Mouse (Mus musculus) lung, embryonic 16.5 days (tissue): ENCODE data around the gene Ube2e3. TPM values are rescaled to one million over a fixed set of nuclear protein-coding genes. Genes with fewer than 3 reads are reported as not detected.

Experiments used
- ATAC-seq: fragments of 200-750 bp; cut with Nextera tagmentation; 2 replicates; pipeline ENCODE4 v1.8.0; 2017; ENCODE audit warnings: low read depth, mild to moderate bottlenecking, moderate library complexity
- H3K27ac ChIP-seq: fragments of 300-500 bp; sonication (generic); 2 replicates; pipeline ENCODE4 v1.5.1; 2014; ENCODE audit warnings: mild to moderate bottlenecking, control low read depth, low read length
- H3K27me3 ChIP-seq: fragments of 300-500 bp; sonication (generic); 2 replicates; pipeline ENCODE4 v1.6.1; 2014; ENCODE audit warnings: low read depth, low read length, mixed read lengths; ENCODE audit not compliant: control insufficient read depth, insufficient read depth
- H3K36me3 ChIP-seq: fragments of 300-500 bp; sonication (generic); 2 replicates; pipeline ENCODE4 v1.6.1; 2014; ENCODE audit warnings: low read length; ENCODE audit not compliant: control insufficient read depth, insufficient read depth
- H3K4me1 ChIP-seq: fragments of 300-500 bp; sonication (generic); replicated peaks from 2 replicates; pipeline ENCODE4 v1.6.1; 2014; ENCODE audit warnings: low read length, mixed read lengths; ENCODE audit not compliant: control insufficient read depth, insufficient read depth
- H3K4me2 ChIP-seq: fragments of 300-500 bp; sonication (generic); 2 replicates; pipeline ENCODE4 v1.6.1; 2014; ENCODE audit warnings: low read depth, low read length, control low read depth
- H3K4me3 ChIP-seq: fragments of 300-500 bp; sonication (generic); 2 replicates; pipeline ENCODE4 v1.5.1; 2014; ENCODE audit warnings: mild to moderate bottlenecking, low read length, control low read depth
- H3K9ac ChIP-seq: fragments of 300-500 bp; sonication (generic); 2 replicates; pipeline ENCODE4 v1.6.1; 2014; ENCODE audit warnings: low read length, control low read depth
- H3K9me3 ChIP-seq: fragments of 300-500 bp; sonication (generic); 2 replicates; pipeline ENCODE4 v1.6.1; 2016; ENCODE audit warnings: low read length; ENCODE audit not compliant: control insufficient read depth
- WGBS: fragments of 180-500 bp; shearing (Covaris S2); extraction: QIAGEN DNeasy Blood & Tissue Kit; methylation state at CpG from one replicate; pipeline ENCODE4 v1.1.7; 2014; 5-methylcytosine and 5-hydroxymethylcytosine counted together
- polyA plus RNA-seq: library from polyadenylated mRNA; unstranded; fragments of >200 nt; fragmentation: Nextera tagmentation; extraction: Ambion mirVana; gene quantifications from 2 replicates; pipeline ENCODE4 v1.2.1, GENCODE M21; 2015

The Ube2e3 gene
- polyA plus RNA-seq, result 144 and 157 TPM in 2 replicates

DNA sequence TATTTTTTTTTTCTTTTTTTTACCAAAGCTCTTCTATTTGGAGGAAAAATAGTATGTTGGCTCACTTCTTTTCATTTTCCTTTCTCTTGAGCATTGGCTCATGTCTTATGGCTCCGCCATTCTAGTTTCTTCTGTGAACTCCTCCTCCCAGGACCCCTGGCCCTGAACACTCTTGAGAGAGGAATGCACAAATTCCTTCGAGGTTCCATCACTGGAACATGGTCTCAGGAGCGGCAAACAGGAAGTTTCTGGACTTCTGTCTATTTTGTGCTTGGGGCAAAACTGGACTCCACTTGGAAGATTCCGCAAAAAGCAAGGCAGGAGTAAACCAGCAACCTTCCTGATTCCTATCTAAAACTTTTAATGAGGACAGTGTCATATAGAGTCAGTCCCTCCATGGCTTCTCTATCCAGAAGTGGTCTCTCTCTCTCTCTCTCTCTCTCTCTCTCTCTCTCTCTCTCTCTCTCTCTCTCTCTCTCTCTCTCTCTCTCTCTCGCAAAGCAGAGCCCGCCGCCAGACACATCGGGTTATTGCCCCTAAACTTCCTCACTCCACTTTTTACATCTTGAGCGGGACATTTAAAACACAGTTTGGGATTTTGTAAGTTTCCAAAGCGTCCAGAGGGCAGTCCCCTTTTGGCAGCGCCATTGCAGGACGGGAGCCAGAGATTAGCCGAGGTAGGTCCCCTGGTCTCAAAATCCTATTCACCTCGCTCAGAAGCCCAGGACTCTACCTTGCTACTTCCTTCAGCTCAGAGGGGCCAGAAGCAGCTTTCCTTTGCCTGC, at the start of gene Ube2e3:
Gene Ube2e3, plus strand, starts transcription at position 399 of the 785 bp plus-strand sequence.
- ATAC-seq, result peak; percentile 1; the same call in 1 of the 2 replicates

DNA sequence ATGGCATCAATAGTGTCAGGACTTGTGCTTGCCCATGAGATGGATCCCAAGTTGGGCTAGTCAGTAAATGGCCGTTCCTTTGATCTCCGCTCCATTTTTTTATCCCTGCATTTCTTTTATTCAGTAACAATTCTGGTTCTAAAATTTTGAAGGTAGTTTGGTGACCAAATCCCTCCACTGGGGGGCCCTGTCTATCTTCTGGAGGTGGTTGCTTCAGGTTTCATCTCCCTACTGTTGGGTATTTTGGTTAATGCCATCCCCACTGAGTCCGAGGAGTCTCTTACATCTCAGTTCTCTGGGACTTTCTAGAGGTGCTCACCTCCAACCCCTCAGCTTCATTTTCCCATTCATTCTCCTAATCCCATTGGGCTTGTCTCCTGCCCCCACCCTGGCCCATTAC, 38.0 kb upstream of the Ube2e3 start:
- WGBS, result 91% methylated on average over 3 of the region's 3 CpGs
- H3K9me3 ChIP-seq, result no peaks in the 10 kb centered on the region
- ATAC-seq, result no peak
- H3K27me3 ChIP-seq, result no peaks in the 10 kb centered on the region
- no peak overlapping the region for H3K9ac ChIP-seq
- H3K27ac ChIP-seq, result no peak overlapping the region
- no peaks in the 10 kb centered on the region for H3K4me1 ChIP-seq
- H3K4me2 ChIP-seq, result no peak overlapping the region
- H3K4me3 ChIP-seq, result no peak overlapping the region
- H3K36me3 ChIP-seq, result no peaks in the 10 kb centered on the region

More for the DNA sequence above, at the start of gene Ube2e3:
- H3K36me3 ChIP-seq, result peaks cover 5% of the 10 kb centered on the region; the same call in 1 of the 2 replicates
- peak within 1 kb of the TSS; percentile 98 for H3K27ac ChIP-seq
- H3K27me3 ChIP-seq, result no peaks in the 10 kb centered on the region
- peak within 1 kb of the TSS; percentile 80 for H3K4me3 ChIP-seq
- no peaks in the 10 kb centered on the region for H3K9me3 ChIP-seq
- WGBS, result 6% methylated on average over 14 of the region's 14 CpGs
- peaks cover 22% of the 10 kb centered on the region for H3K4me1 ChIP-seq
- peak within 1 kb of the TSS; percentile 85 for H3K4me2 ChIP-seq
- peak within 1 kb of the TSS; percentile 98 for H3K9ac ChIP-seq

DNA sequence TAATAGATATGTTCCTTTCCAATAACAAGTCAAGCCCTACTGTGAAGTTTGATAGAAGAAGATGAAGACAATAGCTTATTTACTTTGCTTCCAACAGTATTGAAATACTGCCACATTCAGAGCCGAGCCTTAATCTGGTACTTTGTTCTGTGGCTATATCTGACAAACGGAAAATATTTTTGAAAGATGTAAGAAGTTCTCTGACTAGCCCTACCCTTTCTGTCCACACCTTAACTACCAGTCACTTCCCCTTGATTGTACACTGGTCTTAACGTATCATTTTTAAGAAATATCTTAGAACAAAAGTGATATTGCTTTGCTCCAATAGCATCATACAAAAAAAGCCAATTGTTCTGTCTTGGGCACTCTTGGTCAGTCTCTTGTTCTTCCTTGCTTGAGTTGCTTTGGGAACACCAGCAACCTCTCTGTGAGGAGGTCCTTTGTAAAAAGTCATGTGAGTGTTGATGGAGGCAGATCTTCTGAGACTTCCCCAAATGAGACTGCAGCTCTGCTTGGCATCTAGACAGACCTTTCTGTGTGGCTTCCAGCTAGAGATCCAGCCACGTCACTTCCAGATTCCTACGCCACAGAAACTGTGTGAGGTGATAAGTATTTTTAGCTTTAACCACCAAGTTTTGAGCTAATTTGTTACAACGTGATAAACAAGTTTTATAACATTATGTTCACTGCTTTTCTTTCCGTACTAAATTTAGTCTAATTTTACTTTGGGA, 26.3 kb upstream of the Ube2e3 start:
- no peaks in the 10 kb centered on the region for H3K36me3 ChIP-seq
- H3K4me3 ChIP-seq, result no peak overlapping the region
- ATAC-seq, result no peak
- no peak overlapping the region for H3K9ac ChIP-seq
- H3K27ac ChIP-seq, result no peak overlapping the region
- 84% methylated on average over 7 of the region's 7 CpGs for WGBS
- H3K9me3 ChIP-seq, result no peaks in the 10 kb centered on the region
- H3K4me1 ChIP-seq, result no peaks in the 10 kb centered on the region
- H3K27me3 ChIP-seq, result no peaks in the 10 kb centered on the region
- no peak overlapping the region for H3K4me2 ChIP-seq

DNA sequence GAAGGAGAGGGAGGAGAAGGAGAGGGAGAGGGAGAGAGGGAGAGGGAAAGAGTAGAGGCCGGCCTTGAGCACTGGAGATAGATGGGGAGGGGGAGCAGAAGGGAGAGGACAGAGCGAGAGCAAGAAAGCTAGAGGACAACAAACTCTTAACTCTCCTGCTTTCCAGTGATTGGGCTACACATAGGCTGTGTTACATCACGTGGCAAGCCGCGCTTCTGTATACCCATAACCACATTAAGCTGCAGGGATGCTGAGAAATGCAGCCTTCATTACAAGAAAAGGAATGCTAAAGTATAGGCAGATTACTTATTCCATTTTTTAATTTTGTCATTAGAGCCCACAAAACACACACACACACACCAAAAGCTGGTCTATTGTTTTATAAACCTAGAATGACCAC, 23.6 kb upstream of the Ube2e3 start:
- ATAC-seq, result no peak
- no peaks in the 10 kb centered on the region for H3K4me1 ChIP-seq
- 91% methylated on average over 5 of the region's 5 CpGs for WGBS
- no peak overlapping the region for H3K27ac ChIP-seq
- H3K36me3 ChIP-seq, result no peaks in the 10 kb centered on the region
- no peaks in the 10 kb centered on the region for H3K9me3 ChIP-seq
- no peak overlapping the region for H3K9ac ChIP-seq
- no peaks in the 10 kb centered on the region for H3K27me3 ChIP-seq
- H3K4me3 ChIP-seq, result no peak overlapping the region
- H3K4me2 ChIP-seq, result no peak overlapping the region

DNA sequence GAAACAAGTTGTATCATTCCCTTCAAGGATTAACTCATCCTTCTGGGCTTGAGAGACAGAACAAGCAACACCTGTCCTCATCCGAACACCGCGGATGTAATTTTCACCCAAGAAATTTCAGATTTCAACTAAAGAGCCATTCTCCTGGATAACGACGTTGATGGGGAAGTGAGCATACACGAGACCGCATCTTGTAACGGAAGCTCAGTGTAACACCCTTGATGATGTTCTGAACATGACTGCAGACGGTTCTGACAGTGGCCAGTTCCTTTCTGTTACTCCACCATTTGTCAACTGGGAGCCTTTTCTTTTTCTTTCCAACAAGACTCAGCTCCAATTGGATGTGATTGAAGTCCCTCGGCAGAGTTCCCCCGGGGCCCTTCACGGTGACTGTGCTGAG, 22.6 kb upstream of the Ube2e3 start:
- Histone ChIP-seq H3K4me1 (no peaks in the 10 kb centered on the region), H3K27me3 (no peaks in the 10 kb centered on the region), H3K27ac (no peak overlapping the region), H3K9me3 (no peaks in the 10 kb centered on the region), H3K4me3 (no peak overlapping the region), H3K36me3 (no peaks in the 10 kb centered on the region), H3K4me2 (no peak overlapping the region), H3K9ac (no peak overlapping the region)
- 85% methylated on average over 12 of the region's 12 CpGs for WGBS
- ATAC-seq, result no peak

DNA sequence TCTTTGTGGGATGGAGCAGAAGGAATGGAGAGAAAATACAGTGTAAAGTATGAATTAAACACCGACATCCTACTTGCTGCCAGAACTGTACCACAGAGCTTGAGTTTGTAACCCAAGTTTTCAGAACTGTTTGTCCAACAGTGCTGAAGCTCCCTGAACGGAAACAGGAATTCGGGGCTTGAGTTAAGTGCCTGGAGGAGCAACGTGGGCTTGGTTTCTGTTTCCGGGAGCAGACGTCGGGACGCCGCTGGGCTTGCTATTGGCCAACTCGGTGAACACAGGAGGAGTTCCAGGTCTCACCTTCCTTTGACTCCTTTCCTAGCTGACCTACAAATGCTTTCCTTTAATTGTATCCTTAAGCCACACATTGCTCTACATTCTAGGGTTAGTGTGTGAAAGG, 22.2 kb upstream of the Ube2e3 start:
- Histone ChIP-seq H3K9ac (no peak overlapping the region), H3K4me2 (no peak overlapping the region), H3K4me1 (no peaks in the 10 kb centered on the region), H3K9me3 (no peaks in the 10 kb centered on the region), H3K36me3 (no peaks in the 10 kb centered on the region), H3K27ac (no peak overlapping the region), H3K4me3 (no peak overlapping the region), H3K27me3 (no peaks in the 10 kb centered on the region)
- WGBS, result 70% methylated on average over 10 of the region's 10 CpGs
- no peak for ATAC-seq

DNA sequence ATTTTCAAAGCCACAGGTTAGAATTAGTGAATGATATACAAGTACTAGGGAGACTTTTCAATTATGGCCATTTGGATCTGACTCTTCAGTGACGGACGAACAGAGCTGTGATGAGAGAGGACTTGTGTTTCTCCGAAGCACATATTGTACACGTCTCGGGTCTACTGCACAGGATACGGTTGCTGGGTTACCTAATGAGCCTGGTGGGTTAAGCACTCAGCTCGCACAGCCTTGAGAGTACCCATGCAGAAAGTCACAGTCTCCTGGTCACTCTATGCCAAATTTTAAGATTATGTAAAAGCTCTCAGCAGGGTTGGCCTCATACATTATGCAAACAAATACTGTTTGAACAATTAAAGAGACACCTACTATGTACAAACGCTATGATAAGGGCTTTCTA, 13.6 kb upstream of the Ube2e3 start:
- H3K4me2 ChIP-seq, result no peak overlapping the region
- no peaks in the 10 kb centered on the region for H3K27me3 ChIP-seq
- WGBS, result 63% methylated on average over 8 of the region's 8 CpGs
- H3K36me3 ChIP-seq, result no peaks in the 10 kb centered on the region
- no peak overlapping the region for H3K27ac ChIP-seq
- no peak overlapping the region for H3K4me3 ChIP-seq
- 0 out of 2 replicates have a peak, but pooled peaks have one; percentile 20 for ATAC-seq
- H3K9me3 ChIP-seq, result no peaks in the 10 kb centered on the region
- no peak overlapping the region for H3K9ac ChIP-seq
- H3K4me1 ChIP-seq, result no peaks in the 10 kb centered on the region

DNA sequence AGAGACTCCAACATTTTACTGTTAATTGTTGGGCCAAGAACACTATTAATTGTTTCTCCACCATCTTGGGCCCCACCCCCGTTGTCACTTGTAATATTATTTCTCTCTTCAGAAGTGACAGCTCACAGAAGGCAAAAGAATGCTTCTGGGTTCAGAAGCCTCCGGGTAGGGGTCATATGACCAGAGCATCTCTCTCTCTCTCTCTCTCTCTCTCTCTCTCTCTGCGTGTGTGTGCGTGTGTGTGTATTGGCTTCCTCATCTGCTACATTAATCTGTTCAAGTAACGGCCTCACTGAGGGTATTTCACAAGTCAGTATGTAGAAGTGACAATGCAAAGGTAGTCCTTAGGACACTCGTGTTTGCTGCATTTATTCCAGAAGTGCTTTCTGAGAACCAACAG, 9.3 kb upstream of the Ube2e3 start:
- no peaks in the 10 kb centered on the region for H3K36me3 ChIP-seq
- WGBS, result 76% methylated on average over 6 of the region's 6 CpGs
- ATAC-seq, result no peak
- H3K4me2 ChIP-seq, result no peak overlapping the region
- H3K4me3 ChIP-seq, result no peak overlapping the region
- H3K9me3 ChIP-seq, result no peaks in the 10 kb centered on the region
- no peaks in the 10 kb centered on the region for H3K27me3 ChIP-seq
- H3K4me1 ChIP-seq, result no peaks in the 10 kb centered on the region
- H3K9ac ChIP-seq, result no peak overlapping the region
- H3K27ac ChIP-seq, result no peak overlapping the region

DNA sequence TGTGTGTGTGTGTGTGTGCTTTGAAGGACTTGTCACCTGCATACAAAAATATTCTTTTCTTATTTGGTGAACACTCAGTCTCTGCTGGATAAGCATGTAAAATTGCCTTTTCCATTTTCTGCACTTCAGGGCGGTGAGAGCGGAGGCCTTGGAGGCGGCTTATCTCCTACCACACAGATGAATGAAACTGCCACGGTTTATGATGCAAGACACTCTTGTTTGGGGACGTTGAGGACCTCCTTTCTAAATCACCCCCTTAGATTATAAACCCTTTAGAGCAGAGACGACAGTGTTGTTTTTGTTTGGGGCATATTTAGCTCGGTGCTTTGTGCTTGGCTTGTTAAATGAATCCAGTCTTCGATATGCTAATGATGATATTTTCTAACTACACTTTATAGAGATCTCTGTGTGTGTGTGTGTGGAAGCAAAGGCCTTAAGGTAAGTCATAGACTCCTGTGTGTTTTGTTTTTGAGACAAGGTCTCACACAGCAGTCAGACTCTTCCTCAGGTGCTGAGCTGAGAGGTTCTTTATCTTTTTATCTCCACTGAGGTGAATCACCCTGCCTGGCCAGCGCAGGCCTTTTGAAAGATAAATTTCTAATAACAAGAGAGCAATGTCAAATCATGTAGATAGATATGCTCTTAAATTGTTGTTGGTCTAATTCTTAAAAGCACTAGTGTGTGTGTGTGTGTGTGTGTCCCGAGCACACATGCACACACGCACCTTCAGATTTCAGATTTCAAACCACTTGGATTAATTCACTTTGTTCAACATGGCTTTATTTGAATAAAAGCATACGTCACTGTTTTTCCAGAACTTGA, 8.4 kb upstream of the Ube2e3 start:
- H3K27me3 ChIP-seq, result no peaks in the 10 kb centered on the region
- H3K9ac ChIP-seq, result no peak overlapping the region
- H3K9me3 ChIP-seq, result no peaks in the 10 kb centered on the region
- no peak overlapping the region for H3K4me2 ChIP-seq
- no peak overlapping the region for H3K27ac ChIP-seq
- H3K36me3 ChIP-seq, result no peaks in the 10 kb centered on the region
- no peak for ATAC-seq
- WGBS, result 64% methylated on average over 12 of the region's 12 CpGs
- H3K4me3 ChIP-seq, result no peak overlapping the region
- no peaks in the 10 kb centered on the region for H3K4me1 ChIP-seq
